Mouse (Mus musculus) hindbrain, embryonic 15.5 days (tissue): ENCODE data around the gene Cct2. TPM values are rescaled to one million over a fixed set of nuclear protein-coding genes. Genes with fewer than 3 reads are reported as not detected.
"Not testable (repeated sequence)": the region's sequence is repeated elsewhere in the genome, so short reads cannot be mapped to it uniquely, and the experiment has no call there.

Source experiments
- ATAC-seq: fragments of 200-750 bp; cut with Nextera tagmentation; 2 replicates; pipeline ENCODE4 v1.8.0; 2017; ENCODE audit warnings: low read depth, moderate number of reproducible peaks, moderate TSS enrichment; ENCODE audit not compliant: low FRiP score
- H3K27ac ChIP-seq: fragments of 300-500 bp; sonication (generic); replicated peaks from 2 replicates; pipeline ENCODE4 v1.5.1; 2015; ENCODE audit warnings: mild to moderate bottlenecking, inconsistent platforms
- H3K27me3 ChIP-seq: fragments of 300-500 bp; sonication (generic); 2 replicates; pipeline ENCODE4 v1.6.1; 2015; ENCODE audit warnings: control low read depth, inconsistent platforms
- H3K36me3 ChIP-seq: fragments of 300-500 bp; sonication (generic); 2 replicates; pipeline ENCODE4 v1.6.1; 2015; ENCODE audit warnings: control low read depth, inconsistent platforms
- H3K4me1 ChIP-seq: fragments of 300-500 bp; sonication (generic); replicated peaks from 2 replicates; pipeline ENCODE4 v1.6.1; 2015; ENCODE audit warnings: control low read depth, inconsistent platforms
- H3K4me2 ChIP-seq: fragments of 300-500 bp; sonication (generic); 2 replicates; pipeline ENCODE4 v1.6.1; 2015; ENCODE audit warnings: moderate library complexity, mild to moderate bottlenecking, inconsistent platforms
- H3K4me3 ChIP-seq: fragments of 300-500 bp; sonication (generic); 2 replicates; pipeline ENCODE4 v1.5.1; 2015; ENCODE audit warnings: mild to moderate bottlenecking, inconsistent platforms
- H3K9ac ChIP-seq: fragments of 300-500 bp; sonication (generic); 2 replicates; pipeline ENCODE4 v1.6.1; 2015; ENCODE audit warnings: inconsistent platforms
- H3K9me3 ChIP-seq: fragments of 300-500 bp; sonication (generic); 2 replicates; pipeline ENCODE4 v1.6.1; 2016; ENCODE audit warnings: control low read depth, inconsistent platforms
- WGBS: fragments of 180-500 bp; shearing (Covaris S2); methylation state at CpG from one replicate; pipeline ENCODE4 v1.1.7; 2015; 5-methylcytosine and 5-hydroxymethylcytosine counted together
- polyA plus RNA-seq: library from polyadenylated mRNA; unstranded; fragments of >200 nt; fragmentation: Nextera tagmentation; extraction: Ambion mirVana; gene quantifications from 2 replicates; pipeline ENCODE4 v1.2.1, GENCODE M21; 2015

The Cct2 gene
- polyA plus RNA-seq, 1 experiment from 2014 or later: 245 TPM

DNA sequence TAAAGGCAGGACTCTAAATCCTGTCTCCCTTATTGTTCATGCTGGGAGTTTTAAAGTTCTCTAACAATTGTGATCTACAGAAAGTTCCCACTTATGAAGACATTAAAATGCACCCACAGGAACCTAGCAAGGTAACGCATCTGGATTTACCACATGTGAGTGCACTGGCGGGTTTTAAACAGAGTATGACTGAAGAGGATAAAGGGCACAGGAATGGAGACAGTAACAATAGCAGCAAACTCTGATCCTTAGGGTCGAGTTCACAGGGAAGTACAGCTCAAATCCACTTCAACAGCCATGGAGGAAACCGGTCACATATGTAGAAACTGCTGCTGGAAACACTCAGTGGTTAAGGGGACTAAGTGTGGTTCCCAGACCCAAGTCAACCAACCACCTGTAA lies 14.4 kb downstream of the Cct2 start:
- Histone ChIP-seq H3K9me3 (no peaks in the 10 kb centered on the region), H3K27me3 (no peaks in the 10 kb centered on the region), H3K36me3 (peaks cover 48% of the 10 kb centered on the region), H3K27ac (no peak overlapping the region), H3K4me3 (no peak overlapping the region), H3K9ac (no peak overlapping the region), H3K4me2 (no peak overlapping the region), H3K4me1 (peaks cover 8% of the 10 kb centered on the region; the same call in 1 of the 2 replicates)
- WGBS: 82% methylated on average over 4 of the region's 4 CpGs
- ATAC-seq: no peak

DNA sequence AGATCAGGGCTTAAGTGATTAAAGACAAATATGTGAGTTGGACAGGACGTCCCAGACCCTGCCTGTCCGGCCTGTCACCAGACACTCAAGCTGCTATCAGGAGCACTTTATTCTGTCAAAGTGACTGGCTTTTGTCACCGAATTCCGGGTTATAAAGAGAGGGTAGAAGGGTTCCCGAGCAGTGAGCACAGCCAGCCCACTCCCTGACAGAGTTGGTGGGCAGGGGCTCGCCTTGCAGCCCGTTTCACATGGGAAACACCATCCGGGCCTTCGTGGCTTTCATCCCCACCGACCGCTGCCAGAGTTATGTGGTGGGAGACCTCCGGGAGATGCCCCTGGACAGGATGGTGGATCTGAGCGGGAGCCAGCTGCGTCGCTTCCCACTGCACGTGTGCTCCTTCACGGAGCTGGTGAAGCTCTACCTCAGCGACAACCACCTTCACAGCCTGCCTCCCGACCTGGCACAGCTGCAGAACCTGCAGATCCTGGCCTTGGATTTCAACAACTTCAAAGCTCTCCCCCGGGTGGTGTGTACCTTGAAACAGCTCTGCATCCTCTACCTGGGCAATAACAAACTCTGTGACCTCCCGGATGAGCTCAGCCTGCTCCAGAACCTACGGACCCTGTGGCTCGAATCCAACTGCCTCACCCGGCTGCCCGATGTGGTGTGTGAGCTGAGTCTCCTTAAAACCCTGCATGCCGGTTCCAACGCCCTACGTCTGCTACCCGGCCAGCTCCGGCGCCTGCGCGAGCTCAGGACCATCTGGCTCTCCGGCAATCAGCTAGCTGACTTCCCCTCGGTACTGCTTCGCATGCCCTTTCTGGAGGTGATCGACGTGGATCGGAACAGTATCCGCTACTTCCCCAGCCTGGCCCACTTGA lies 18.2 kb downstream of the Cct2 start, which contains the start of gene Lrrc10:
Gene Lrrc10 (plus strand): TSS at position 167 of the 882 bp plus-strand sequence.
- Histone ChIP-seq H3K27me3 (no peaks in the 10 kb centered on the region), H3K9me3 (no peaks in the 10 kb centered on the region), H3K27ac (no peak within 1 kb of the TSS), H3K4me3 (peak within 1 kb of the TSS; percentile 21), H3K9ac (no peak within 1 kb of the TSS), H3K4me1 (peaks cover 8% of the 10 kb centered on the region; the same call in 1 of the 2 replicates), H3K4me2 (peak within 1 kb of the TSS; percentile 43), H3K36me3 (peaks cover 11% of the 10 kb centered on the region; the same call in 1 of the 2 replicates)
- ATAC-seq: peak; percentile 52; the same call in 1 of the 2 replicates
- WGBS: 41% methylated on average over 40 of the region's 40 CpGs

DNA sequence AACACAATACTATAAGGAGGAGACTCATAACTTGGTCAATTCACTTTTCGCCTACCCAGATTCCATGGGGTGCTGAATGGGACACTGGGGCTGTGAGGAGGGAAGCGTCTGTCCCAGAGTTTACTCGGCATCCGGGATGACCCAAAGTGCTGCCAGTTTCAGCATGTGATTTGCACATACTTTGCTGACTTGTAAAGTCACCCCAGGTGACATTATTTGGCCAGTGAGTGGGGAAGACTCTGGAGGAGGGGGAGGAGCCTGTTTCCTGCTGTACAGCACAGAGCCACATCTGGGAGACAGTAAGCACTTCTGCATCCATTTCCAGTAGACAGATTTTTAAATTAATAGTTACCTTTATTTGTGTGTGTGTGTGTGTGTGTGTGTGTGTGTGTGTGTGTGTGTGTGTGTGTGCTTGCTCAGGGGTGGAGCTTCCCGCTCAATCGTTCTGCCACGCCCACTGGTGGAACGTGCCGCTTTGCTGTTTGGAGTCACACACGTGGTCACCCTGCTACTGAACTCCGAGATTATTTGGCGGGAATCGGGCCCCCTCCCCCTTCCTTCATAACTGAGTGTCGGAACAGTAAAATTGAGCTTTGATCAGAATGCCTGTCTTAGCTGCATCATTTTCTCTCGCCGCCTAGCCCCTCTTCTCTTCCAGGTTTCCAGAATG lies 20.0 kb downstream of the Cct2 start:
- H3K9ac ChIP-seq, H3K36me3 ChIP-seq, H3K4me2 ChIP-seq, H3K27ac ChIP-seq, H3K4me3 ChIP-seq, H3K9me3 ChIP-seq, ATAC-seq, H3K4me1 ChIP-seq, H3K27me3 ChIP-seq: not testable (repeated sequence)
- WGBS: 55% methylated on average over 16 of the region's 16 CpGs

DNA sequence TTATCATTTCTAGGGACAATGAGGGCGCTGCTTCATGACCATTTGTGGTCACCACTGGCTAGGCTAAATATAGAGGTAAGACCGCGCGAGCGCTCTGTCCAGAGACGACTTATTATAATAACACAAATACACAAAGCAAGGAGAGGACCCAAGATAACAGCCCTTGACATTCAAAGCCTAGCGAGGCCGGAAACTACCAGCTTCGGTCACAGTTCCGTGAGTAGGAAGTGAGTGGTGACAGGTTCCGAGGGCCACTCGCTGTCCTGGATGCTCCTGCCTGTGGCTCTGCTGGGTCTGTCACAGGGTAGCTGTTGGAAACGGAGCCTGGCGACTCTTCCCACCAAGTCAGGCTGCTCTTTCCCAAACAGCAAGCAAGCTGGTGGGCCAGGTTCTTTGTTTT lies 21.3 kb downstream of the Cct2 start:
- no peak for ATAC-seq
- Histone ChIP-seq H3K4me2 (no peak overlapping the region), H3K9ac (no peak overlapping the region), H3K4me3 (no peak overlapping the region), H3K9me3 (no peaks in the 10 kb centered on the region), H3K27ac (no peak overlapping the region), H3K4me1 (peaks cover 8% of the 10 kb centered on the region; the same call in 1 of the 2 replicates), H3K36me3 (no peaks in the 10 kb centered on the region), H3K27me3 (no peaks in the 10 kb centered on the region)
- whole genome bisulfite sequencing: 86% methylated on average over 14 of the region's 14 CpGs

DNA sequence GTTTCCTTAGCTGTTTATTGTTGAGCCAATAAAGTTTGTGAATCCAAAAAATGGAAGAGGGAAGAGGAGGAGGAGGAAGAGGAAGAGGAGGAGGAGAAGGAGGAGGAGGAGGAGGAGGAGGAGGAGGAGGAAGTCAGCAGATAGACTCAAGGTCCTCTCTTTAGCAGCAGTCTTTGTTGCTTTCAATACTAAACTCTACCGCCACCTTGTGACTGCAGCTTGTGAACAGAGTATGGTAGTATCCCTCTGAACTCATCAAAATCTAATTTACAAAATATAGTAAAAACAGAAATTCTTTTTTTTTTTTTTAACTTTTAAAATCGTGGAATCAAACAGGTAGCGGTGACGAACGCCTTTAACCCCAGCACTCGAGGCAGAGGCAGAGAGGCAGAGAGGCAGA lies 23.3 kb downstream of the Cct2 start:
- Histone ChIP-seq H3K9ac (no peak overlapping the region), H3K27me3 (no peaks in the 10 kb centered on the region), H3K4me3 (no peak overlapping the region), H3K4me1 (peaks cover 3% of the 10 kb centered on the region; the same call in 1 of the 2 replicates), H3K36me3 (no peaks in the 10 kb centered on the region), H3K9me3 (no peaks in the 10 kb centered on the region), H3K4me2 (no peak overlapping the region), H3K27ac (no peak overlapping the region)
- ATAC-seq: no peak
- WGBS: 73% methylated on average over 6 of the region's 6 CpGs

DNA sequence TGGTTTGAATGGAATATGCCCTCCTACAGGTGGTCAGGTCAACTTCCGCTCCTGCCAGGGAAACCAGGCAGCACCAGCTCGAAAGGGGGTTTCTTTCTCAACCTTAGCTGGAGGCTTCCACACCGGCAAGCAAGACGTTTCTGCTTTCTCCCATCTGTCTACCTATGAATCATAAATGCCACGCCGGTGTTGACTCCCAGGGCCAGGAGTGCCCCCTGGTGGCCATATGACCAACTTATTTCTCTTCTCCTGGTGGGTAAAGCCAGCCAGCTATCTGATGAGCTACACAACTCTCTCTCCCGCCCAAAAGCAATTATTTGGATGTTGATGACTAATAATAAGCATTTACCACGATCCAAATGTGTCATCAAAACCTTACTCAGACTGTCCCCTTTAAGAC lies 29.8 kb downstream of the Cct2 start:
- Histone ChIP-seq H3K4me1 (no peaks in the 10 kb centered on the region), H3K27me3 (no peaks in the 10 kb centered on the region), H3K4me2 (peak overlapping the region; percentile 23; the same call in 1 of the 2 replicates), H3K4me3 (no peak overlapping the region), H3K9ac (no peak overlapping the region), H3K27ac (no peak overlapping the region), H3K9me3 (no peaks in the 10 kb centered on the region), H3K36me3 (no peaks in the 10 kb centered on the region)
- WGBS: 29% methylated on average over 8 of the region's 8 CpGs
- no peak for ATAC-seq

DNA sequence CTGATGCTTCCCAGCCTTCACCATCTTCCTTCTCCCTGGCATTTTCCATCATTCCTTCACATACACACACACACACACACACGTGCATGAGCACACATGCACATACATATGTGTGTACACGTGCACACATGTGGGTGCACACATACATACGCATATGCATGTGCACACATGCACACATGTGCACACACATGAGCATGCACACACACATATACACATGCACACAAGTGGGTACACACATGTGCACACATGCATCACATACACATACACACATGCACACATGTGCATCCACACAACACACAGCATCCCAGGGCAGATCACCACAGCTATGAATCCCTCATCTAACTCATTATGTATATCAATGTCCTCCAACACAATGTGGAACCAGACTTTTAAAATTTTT lies 32.5 kb downstream of the Cct2 start:
- no peaks in the 10 kb centered on the region for H3K27me3 ChIP-seq
- no peaks in the 10 kb centered on the region for H3K36me3 ChIP-seq
- H3K4me2 ChIP-seq: no peak overlapping the region
- H3K27ac ChIP-seq: no peak overlapping the region
- H3K4me1 ChIP-seq: no peaks in the 10 kb centered on the region
- 93% methylated on average over 3 of the region's 3 CpGs for WGBS
- H3K9me3 ChIP-seq: no peaks in the 10 kb centered on the region
- ATAC-seq: no peak
- H3K9ac ChIP-seq: no peak overlapping the region
- no peak overlapping the region for H3K4me3 ChIP-seq

DNA sequence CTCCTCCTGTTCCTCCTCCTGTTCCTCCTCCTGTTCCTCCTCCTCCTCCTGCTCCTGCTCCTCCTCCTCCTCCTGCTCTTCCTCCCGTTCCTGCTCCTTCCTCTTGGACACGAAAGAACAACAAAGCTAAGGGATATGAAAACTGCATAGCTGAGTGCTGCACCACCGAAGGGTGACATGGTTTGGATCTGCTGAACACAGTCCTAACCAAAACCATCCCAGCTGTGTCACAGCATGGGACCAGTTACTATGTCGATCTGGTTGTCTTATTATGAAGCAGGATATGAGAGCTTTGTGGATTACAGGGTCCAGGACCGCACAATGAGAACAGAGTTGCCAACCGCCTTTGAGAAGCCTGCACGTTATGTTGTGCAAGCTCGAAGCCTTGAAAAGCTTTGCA lies 37.4 kb downstream of the Cct2 start:
- H3K4me3 ChIP-seq: no peak overlapping the region
- 83% methylated on average over 8 of the region's 8 CpGs for WGBS
- no peaks in the 10 kb centered on the region for H3K9me3 ChIP-seq
- ATAC-seq: no peak
- H3K27me3 ChIP-seq: no peaks in the 10 kb centered on the region
- no peaks in the 10 kb centered on the region for H3K36me3 ChIP-seq
- no peak overlapping the region for H3K9ac ChIP-seq
- no peak overlapping the region for H3K4me2 ChIP-seq
- no peak overlapping the region for H3K27ac ChIP-seq
- peaks cover 2% of the 10 kb centered on the region; the same call in 1 of the 2 replicates for H3K4me1 ChIP-seq

DNA sequence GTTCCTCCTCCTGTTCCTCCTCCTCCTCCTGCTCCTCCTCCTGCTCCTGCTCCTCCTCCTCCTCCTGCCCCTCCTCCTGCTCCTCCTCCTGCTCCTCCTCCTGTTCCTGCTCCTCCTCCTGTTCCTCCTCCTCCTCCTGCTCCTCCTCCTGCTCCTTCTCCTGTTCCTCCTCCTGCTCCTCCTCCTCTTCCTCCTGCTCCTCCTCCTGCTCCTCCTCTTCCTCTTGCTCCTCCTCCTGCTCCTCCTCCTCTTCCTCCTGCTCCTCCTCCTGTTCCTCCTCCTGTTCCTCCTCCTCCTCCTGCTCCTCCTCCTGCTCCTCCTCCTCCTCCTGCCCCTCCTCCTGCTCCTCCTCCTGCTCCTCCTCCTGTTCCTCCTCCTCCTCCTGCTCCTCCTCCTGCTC lies 37.8 kb downstream of the Cct2 start:
- H3K4me1 ChIP-seq, ATAC-seq, H3K9ac ChIP-seq, H3K9me3 ChIP-seq, H3K27me3 ChIP-seq, H3K27ac ChIP-seq, H3K4me2 ChIP-seq, H3K4me3 ChIP-seq, H3K36me3 ChIP-seq: not testable (repeated sequence)

DNA sequence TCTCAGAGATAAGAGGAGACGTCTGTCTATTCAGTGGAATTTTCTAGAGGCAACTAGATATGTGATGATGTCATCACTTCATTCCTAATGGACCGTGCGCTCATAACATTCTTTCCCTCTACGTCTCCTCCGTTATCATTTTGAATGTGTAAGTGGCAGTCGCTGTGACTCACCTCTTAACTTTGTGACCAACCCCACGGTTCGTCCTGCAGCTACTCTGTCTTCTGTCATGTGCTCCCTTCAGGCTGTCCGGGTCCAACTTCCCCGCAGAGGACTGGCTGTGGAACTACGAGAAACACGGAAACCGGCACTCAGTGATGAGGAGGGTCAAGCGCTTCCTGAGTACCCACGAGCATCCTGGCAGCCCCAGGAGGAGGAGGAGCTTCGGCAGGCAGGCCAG lies 39.9 kb downstream of the Cct2 start:
- WGBS: 67% methylated on average over 16 of the region's 16 CpGs
- no peak for ATAC-seq
- no peak overlapping the region for H3K27ac ChIP-seq

DNA sequence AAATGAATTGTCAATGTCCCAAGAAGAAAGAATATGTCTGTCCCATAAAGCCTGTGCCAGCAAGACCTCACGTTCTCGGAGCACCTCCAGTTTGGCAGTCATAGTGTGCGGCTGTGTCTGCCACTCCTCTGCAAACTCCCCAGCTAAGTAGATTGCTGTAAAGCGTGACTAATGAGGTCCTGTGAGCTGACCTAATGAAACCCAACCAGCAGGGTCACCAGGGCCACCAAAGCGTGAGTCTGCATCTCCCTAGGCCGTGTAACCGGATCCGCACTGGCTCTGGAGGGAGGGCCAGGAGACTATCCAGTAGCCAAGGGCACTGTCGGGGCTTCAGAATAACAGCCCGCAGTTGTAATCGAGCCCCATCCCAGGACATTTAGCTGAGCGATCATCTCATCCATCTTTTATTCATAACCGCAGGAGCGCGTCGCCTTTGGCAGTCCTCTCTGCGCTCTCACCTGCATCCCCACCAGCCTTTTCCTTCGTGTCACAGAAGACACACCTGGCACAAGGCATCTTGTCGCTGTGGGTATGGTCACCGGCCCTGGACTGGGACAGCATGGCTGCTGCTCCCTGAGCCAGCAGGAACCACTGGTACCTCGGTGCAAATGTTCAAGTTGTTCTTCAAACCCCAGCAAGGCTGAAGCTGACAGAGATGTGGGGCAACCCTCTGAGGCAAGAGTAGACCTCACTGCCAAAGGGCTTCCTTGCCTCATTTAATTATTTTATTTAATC lies 42.4 kb downstream of the Cct2 start:
- Histone ChIP-seq H3K4me1 (peaks cover 6% of the 10 kb centered on the region; the same call in 1 of the 2 replicates), H3K36me3 (no peaks in the 10 kb centered on the region), H3K9me3 (no peaks in the 10 kb centered on the region), H3K4me3 (no peak overlapping the region), H3K27ac (no peak overlapping the region), H3K4me2 (no peak overlapping the region), H3K27me3 (no peaks in the 10 kb centered on the region), H3K9ac (no peak overlapping the region)
- 20% methylated on average over 21 of the region's 21 CpGs for WGBS
- no peak for ATAC-seq

More for the DNA sequence above, 39.9 kb downstream of the Cct2 start:
- Histone ChIP-seq H3K9me3 (no peaks in the 10 kb centered on the region), H3K4me3 (no peak overlapping the region), H3K36me3 (no peaks in the 10 kb centered on the region), H3K4me1 (peaks cover 6% of the 10 kb centered on the region; the same call in 1 of the 2 replicates), H3K4me2 (0 out of 2 replicates have a peak overlapping the region, but pooled peaks have one; percentile 13), H3K9ac (no peak overlapping the region), H3K27me3 (no peaks in the 10 kb centered on the region)
